Mouse (Mus musculus): ENCODE measurements at regions not wholly inside any gene's neighbourhood (a gene's known extent, or its start where the extent isn't known, plus 50 kb on each side); places are given as distances from the start of the nearest gene placed in this dataset.

DNA sequence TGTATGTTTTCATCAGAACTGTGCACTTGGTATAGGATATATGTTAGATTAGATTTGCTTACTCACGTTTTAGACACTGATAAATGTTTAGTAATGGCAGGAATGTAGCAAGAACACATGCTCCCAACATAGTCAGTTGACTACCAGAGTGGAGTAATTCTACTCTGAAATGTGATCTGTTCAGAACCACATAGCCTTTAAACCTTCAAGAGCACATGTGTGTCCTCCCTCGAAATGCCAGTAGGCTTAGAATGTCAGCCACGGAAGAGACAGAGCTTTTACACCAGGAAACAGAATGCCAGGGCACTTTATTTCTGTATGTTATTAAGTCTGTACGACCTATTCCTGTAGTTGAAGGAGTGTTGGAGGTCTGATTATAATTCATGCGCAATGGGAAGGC lies 51.3 kb upstream of the Cd28 start:
- DNase-seq, result no peak

DNA sequence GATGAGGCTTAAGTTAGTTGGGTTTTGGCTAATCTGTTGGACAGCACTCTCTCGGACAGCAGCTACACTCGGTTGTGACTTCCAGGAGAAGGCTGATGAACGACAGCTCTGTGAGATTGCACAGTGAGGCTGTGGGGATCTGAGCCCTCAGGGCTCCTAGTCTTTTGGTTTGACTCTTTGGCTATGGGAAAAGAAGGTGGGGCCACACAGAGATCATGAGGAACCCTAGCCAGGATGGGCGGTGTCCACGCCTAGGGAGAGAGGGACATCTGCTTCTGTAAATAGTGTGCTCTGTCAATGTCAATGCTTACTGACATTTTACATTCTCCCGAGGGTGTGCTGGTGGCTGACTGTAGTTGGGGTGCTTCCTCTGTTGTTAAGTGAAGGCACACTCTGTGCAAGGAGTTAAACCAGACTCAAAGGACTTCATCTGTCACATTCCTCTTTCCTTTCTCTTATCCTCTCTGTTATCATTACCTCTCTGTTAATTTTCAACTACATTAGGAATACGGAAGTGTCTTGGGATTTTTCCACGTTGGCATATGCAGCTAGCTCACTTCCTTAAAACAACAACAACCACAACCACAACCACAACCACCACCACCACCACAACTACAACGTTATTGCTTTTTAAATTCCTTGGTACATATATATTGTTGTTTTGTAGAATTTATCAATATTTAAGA lies 54.2 kb upstream of the Cd28 start:
- no peak for DNase-seq

GRCm38 (mm10) chr1:60661857-60662256 lies 54.7 kb upstream of the Cd28 start:
- no peak for DNase-seq

DNA sequence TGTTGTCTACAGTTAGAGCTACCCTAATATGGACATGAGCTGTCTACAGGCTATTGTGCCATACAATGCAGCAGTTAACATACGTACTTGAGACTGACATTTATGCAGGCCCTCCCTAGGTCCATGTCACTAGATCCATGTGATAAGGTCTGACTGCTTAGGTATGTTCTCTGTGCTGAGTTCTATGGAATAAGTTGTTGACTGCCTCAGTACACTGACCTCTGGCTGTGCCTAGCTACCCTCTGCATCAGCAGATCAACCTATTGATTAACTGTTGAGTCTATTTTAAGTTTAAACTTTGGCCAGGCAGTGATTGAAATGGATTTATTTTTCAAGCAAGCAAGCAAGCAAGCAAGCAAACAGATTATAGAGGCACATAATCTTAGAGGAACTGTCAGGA lies 57.0 kb upstream of the Cd28 start:
- DNase-seq, result no peak

DNA sequence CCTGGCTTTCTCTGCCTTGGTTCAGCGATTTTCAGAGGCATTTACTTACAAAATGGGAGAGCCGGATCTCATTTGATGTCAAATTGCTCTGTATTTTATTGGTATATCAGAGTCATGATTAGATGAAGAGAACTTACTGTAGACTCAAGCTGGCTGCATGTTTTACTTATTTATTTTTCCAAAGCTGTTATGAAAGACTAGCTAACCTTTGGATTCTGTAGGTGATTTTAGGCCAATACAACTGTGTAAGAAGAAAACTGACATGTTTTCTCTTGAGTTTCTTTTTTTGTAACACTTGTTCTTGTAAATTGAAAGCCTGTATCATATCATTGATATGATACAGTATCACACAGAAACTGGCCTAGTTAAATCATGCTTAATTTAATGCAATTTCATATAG lies 57.6 kb upstream of the Cd28 start:
- no peak for DNase-seq

GRCm38 (mm10) chr1:60658383-60658782 lies 58.2 kb upstream of the Cd28 start:
- DNase-seq, result no peak

GRCm38 (mm10) chr1:60657511-60657910 lies 59.1 kb upstream of the Cd28 start:
- no peak for DNase-seq

DNA sequence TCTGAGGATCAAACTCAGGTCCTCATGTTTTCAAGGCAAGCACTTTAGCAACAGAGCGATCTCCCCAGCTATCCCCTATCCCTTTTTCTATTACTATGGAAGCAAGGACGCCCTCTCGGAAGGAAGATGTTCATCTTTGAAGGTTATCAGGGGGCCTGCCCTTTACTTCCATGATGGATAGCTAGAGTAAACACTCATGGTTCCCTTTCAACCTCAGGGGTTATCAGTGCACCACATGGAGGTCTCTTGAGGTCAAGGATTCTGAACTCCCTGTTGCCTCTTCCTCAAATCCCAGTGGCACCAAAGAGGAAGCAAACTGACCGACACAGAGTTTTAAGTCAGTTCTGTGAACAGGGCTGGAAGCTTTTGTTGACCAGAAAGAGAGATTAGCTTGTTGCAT lies 59.6 kb upstream of the Cd28 start:
- DNase-seq, result no peak

- DNase-seq, result peak in 1 of 2 experiments; percentile 20
These were observed 60.7 kb upstream of the Cd28 start for GRCm38 (mm10) chr1:60655691-60656595.

DNA sequence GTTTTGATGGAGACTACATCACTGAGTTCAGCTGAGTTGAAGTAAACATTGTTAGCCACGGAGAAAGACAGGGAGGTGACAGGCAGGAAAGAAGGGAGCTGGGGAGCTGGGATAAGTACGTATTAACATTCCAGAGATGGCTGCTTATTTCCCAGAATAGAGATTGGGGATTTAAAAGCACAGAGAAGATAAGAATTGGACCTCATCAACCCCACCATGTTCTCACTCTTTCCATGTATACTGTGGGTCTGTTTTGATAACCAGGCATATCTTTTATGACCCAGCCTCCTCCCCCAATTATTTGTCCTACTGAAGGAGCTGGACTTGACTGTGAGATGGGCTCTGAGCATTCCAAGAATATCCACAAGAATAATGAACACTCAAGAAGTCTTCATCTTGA lies 61.4 kb upstream of the Cd28 start:
- DNase-seq, result no peak

GRCm38 (mm10) chr1:60652570-60653011 lies 64.0 kb upstream of the Cd28 start:
- DNase-seq, result no peak

GRCm38 (mm10) chr1:60650158-60650557 lies 66.4 kb upstream of the Cd28 start:
- no peak for DNase-seq

- DNase-seq, result no peak
These were observed 67.2 kb upstream of the Cd28 start for GRCm38 (mm10) chr1:60649303-60649850.

DNA sequence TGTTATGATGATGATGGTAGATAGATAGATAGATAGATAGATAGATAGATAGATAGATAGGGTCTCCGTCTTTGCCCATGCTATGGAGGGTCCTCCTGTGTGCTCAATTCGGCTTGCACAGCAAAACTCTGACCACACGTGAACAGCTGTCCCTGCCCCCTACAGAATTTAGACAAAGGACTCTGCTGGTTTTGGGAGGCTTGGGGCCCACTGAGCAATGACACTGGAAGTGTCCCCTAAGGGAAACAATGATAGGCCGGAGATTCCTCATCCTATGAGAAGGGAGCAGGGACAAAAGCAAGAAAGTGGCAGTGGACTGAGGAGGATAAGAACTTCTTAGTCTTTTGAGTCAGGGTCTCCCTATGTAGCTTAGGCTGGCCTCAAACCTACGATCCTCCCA lies 69.8 kb upstream of the Cd28 start:
- DNase-seq, result no peak

DNA sequence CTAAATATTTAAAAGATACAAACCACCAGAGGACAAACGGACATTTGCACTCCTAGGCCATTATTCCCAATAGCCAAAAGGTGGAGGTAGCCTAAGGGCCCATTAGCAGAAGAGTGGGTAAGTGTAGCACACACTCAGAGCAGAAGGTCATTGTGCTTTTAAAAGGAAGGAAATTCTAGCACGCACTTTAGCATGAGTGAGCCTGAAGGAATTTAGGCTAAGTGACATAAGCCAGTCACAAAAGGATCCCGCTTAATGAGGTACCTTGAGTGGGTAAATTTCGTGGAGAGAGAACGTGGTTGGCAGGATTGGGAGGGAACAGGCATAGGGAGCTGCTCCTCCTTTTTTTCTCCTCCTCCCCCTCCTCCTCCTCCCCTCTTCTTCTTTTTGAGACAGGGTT lies 70.4 kb upstream of the Cd28 start:
- no peak for DNase-seq

GRCm38 (mm10) chr1:60645176-60645575 lies 71.4 kb upstream of the Cd28 start:
- DNase-seq, result no peak

DNA sequence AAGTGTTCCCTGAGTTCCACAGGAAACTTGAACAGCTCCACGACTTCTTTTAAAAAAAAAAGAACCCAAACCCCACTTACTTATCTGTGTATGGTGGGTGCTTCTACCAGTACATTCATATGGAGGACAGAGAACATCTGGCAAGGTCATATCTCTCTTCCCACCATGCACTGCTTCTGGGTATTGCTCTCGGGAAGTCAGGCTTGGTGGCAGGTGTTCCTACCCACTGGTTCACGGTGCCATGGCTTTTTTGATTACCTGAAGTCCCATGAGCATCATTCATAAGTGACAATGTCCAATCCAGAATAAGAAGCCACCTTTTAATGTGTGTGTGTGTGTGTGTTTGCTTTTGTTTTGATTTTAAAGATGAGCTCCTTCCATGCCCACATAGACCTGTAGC lies 73.8 kb upstream of the Cd28 start:
- DNase-seq, result no peak

DNA sequence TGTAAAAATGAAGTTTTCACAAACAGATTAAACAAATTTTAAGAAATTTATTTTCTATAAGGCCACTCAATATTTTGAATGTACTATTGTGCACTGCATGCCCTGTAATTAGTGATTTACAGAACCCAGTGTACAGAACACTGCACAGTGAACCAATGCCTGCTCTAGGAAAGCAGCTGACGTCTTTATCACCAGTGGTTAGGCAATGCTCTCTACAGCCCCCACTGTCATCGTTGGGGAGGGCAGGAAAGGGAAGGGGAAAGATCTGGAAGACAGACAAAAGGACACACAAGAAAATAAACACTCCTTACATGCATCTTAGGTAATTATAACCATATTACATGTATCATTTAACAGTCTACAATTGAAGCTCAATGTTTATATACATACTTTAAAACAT lies 74.4 kb upstream of the Cd28 start:
- DNase-seq, result no peak

DNA sequence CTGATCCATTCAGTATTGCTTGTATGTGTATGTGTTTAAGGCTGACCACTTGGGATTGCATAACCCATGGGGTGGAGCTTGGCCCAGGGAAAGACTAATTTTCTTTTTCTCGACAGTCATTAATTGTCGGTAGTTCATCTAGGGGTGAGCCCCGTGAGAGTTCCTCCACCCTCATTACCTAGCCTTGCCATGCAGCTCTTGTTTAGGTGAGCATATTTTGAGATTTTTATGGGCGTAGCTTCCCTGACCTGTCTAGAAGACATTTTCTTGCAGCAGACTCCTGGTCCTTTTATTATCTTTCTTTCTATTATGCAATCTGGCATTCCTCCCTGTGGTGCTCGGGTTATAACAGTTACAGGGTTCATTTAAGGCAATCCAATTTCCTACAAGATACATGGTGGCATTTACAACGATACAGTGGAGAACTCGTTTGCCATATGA lies 74.4 kb upstream of the Raph1 start:
- no peak for DNase-seq

GRCm38 (mm10) chr1:60639536-60639935 lies 72.6 kb upstream of the Raph1 start:
- DNase-seq, result no peak

- DNase-seq, result no peak
These were observed 72.2 kb upstream of the Raph1 start for GRCm38 (mm10) chr1:60639059-60639458.

GRCm38 (mm10) chr1:60636802-60637452 lies 70.0 kb upstream of the Raph1 start:
- DNase-seq, result no peak

DNA sequence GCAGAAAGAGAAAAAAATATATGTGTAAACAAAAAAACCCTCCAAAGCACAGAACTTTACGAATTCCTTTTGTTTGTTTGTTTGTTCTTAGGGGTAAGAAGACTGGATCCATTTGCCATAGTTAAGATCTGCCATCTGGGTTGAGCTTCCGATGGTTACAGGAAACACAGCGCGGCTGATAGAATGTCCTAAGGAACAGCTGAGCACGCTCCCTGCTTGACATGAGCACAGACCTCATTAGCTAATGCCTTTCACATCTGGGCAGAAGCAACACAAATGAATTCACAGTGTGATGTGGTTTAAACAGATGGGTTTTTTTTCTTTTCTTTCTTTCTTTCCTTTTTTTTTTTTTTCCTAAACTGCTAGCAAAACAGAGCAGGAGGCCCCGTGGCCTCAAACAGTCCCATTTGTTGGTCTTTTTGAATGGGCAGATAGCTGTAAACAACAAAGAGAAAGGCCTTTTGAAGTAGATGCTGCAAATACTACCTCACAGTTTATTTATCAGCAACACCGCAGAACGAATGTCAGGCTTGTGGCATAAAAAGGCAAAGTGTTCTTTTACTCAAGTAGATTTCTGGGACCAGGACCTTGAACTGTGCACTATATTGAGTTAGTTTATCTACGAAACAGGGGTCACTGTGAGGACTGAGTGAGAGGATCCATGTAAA lies 61.0 kb upstream of the Raph1 start:
- DNase-seq, result no peak
